Mouse (Mus musculus) frontal cortex, postnatal 25 days (tissue): ENCODE data around the gene Hbb-bt.
"Not testable (repeated sequence)": the region's sequence is repeated elsewhere in the genome, so short reads cannot be mapped to it uniquely, and the experiment has no call there.

Source experiments
- DNase-seq, 2 experiments: peaks; one replicate each; pipeline ENCODE4 v3.0.0; 2022; ENCODE audit warnings: low spot score in 2 of 2

Gene Hbb-bt

GRCm38 (mm10) chr7:103813766-103814165 lies at the start of gene Hbb-bt:
Gene Hbb-bt (minus strand): TSS chr7:103813996.
- DNase-seq, result no peak

GRCm38 (mm10) chr7:103861531-103861930 lies 47.7 kb upstream of the Hbb-bt start:
- DNase-seq, result no peak

GRCm38 (mm10) chr7:103860855-103861254 lies 47.1 kb upstream of the Hbb-bt start:
- no peak for DNase-seq

GRCm38 (mm10) chr7:103859076-103859475 lies 45.3 kb upstream of the Hbb-bt start:
- no peak for DNase-seq

GRCm38 (mm10) chr7:103854669-103855068 lies 40.9 kb upstream of the Hbb-bt start:
- no peak for DNase-seq

GRCm38 (mm10) chr7:103853090-103853489 lies 39.3 kb upstream of the Hbb-bt start, which contains the start of gene Hbb-y:
Gene Hbb-y (minus strand): TSS chr7:103853216.
- DNase-seq, result no peak

GRCm38 (mm10) chr7:103844525-103845325 lies 30.9 kb upstream of the Hbb-bt start:
- no peak for DNase-seq

GRCm38 (mm10) chr7:103843034-103843433 lies 29.2 kb upstream of the Hbb-bt start, which contains the start of gene Hbb-bh1:
Gene Hbb-bh1 (minus strand): TSS chr7:103843164.
- DNase-seq, result no peak

GRCm38 (mm10) chr7:103840268-103840667 lies 26.5 kb upstream of the Hbb-bt start, which contains the start of gene Hbb-bh2:
Gene Hbb-bh2 (minus strand): TSS chr7:103840520.
- DNase-seq, result no peak

- no peak for DNase-seq
These were observed 14.0 kb upstream of the Hbb-bt start, which contains the start of gene Hbb-bs for GRCm38 (mm10) chr7:103827808-103828207. Gene Hbb-bs (minus strand): TSS chr7:103828096.

GRCm38 (mm10) chr7:103827139-103827538 lies 13.3 kb upstream of the Hbb-bt start:
- not testable (repeated sequence) for DNase-seq

GRCm38 (mm10) chr7:103826255-103826887 lies 12.6 kb upstream of the Hbb-bt start:
- DNase-seq, result no peak

GRCm38 (mm10) chr7:103825536-103826254 lies 11.9 kb upstream of the Hbb-bt start:
- no peak for DNase-seq

- no peak for DNase-seq
These were observed 10.8 kb upstream of the Hbb-bt start for GRCm38 (mm10) chr7:103824597-103824996.

GRCm38 (mm10) chr7:103815085-103815484 lies 1.3 kb upstream of the Hbb-bt start:
- DNase-seq, result not testable (repeated sequence)

GRCm38 (mm10) chr7:103813152-103813551 lies 644 bp downstream of the Hbb-bt start:
- not testable (repeated sequence) for DNase-seq

- DNase-seq, result no peak
These were observed 1.6 kb downstream of the Hbb-bt start for GRCm38 (mm10) chr7:103812174-103812573.

- no peak for DNase-seq
These were observed 2.5 kb downstream of the Hbb-bt start for GRCm38 (mm10) chr7:103811223-103811845.

- no peak for DNase-seq
These were observed 3.0 kb downstream of the Hbb-bt start for GRCm38 (mm10) chr7:103810746-103811145.

- DNase-seq, result no peak
These were observed 3.5 kb downstream of the Hbb-bt start for GRCm38 (mm10) chr7:103810296-103810695.

- no peak for DNase-seq
These were observed 4.0 kb downstream of the Hbb-bt start for GRCm38 (mm10) chr7:103809801-103810155.
